Mouse (Mus musculus) stomach, postnatal 0 days (tissue): Measurements from ENCODE around the gene Slf2.

Experiments used
- CTCF ChIP-seq: IDR thresholded peaks from 2 replicates; pipeline ENCODE4 v1.5.1; 2016; ENCODE audit warnings: antibody characterized with exemption, low read depth, mild to moderate bottlenecking, moderate library complexity
- EP300 ChIP-seq: optimal IDR thresholded peaks from 2 replicates; pipeline ENCODE3; 2016; ENCODE audit warnings: antibody characterized with exemption

GRCm38 (mm10) chr19:44907851-44908690, 22.9 kb upstream of the Slf2 start:
- TF ChIP-seq CTCF (peak; percentile 41), EP300 (no peak)
